Mouse (Mus musculus): ENCODE data around the gene Glt8d1. TPM values are rescaled to one million over a fixed set of nuclear protein-coding genes. Genes with fewer than 3 reads are reported as not detected.

Glt8d1 gene
- 0.10 and 0.19 TPM in 2 replicates for polyA plus RNA-seq (2012)

- TF ChIP-seq TAL1 (IDR thresholded peaks at IDR 0.05; ENCODE audit: low read length) (no peak), GATA1 (IDR thresholded peaks at IDR 0.05; ENCODE audit: low read length) (no peak)
- peaks cover 42% of the 10 kb centered on the region for H3K4me1 ChIP-seq (ENCODE audit: control insufficient read depth)
- peaks cover 21% of the 10 kb centered on the region for H3K36me3 ChIP-seq (ENCODE audit: control insufficient read depth)
- H3K27me3 ChIP-seq (ENCODE audit: control insufficient read depth): no peaks in the 10 kb centered on the region
- H3K4me3 ChIP-seq (replicated peaks): peak within 1 kb of the TSS; percentile 99
- no peaks in the 10 kb centered on the region for H3K9me3 ChIP-seq (ENCODE audit: control insufficient read depth, low read length)
Observed at GRCm38 (mm10) chr14:31001307-31002205, at the start of gene Glt8d1, which contains the start of gene Spcs1. Gene Glt8d1 (plus strand): TSS chr14:31001400. Gene Spcs1 (minus strand): TSS chr14:31001672.

DNA sequence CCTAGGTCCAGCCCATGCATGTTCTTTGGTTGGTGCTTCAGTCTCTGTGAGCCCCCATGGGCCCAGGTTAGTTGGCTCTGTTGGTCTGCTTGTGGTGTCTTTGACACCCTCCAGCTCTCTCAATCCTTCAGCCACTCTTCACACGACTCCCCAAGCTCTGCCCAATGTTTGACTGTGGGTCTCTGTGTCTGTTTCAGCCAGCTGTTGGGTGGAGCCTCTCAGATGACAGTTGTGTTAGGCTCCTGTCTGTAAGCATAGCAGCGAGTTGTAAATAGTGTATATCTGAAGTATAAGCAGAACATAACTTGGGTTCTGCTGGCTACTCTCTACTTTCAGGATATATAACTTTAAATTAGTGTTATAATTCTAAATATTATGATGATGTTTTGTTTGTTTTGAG, 42.7 kb upstream of the Glt8d1 start:
- H3K4me1 ChIP-seq (ENCODE audit: control insufficient read depth): peaks cover 8% of the 10 kb centered on the region
- TF ChIP-seq TAL1 (IDR thresholded peaks at IDR 0.05; ENCODE audit: low read length): no peak
- no peak for TF ChIP-seq GATA1 (IDR thresholded peaks at IDR 0.05; ENCODE audit: low read length)
- no peaks in the 10 kb centered on the region for H3K9me3 ChIP-seq (ENCODE audit: control insufficient read depth, low read length)
- H3K27me3 ChIP-seq (ENCODE audit: control insufficient read depth): no peaks in the 10 kb centered on the region
- no peak overlapping the region for H3K4me3 ChIP-seq (replicated peaks)
- H3K36me3 ChIP-seq (ENCODE audit: control insufficient read depth): peaks cover 18% of the 10 kb centered on the region

DNA sequence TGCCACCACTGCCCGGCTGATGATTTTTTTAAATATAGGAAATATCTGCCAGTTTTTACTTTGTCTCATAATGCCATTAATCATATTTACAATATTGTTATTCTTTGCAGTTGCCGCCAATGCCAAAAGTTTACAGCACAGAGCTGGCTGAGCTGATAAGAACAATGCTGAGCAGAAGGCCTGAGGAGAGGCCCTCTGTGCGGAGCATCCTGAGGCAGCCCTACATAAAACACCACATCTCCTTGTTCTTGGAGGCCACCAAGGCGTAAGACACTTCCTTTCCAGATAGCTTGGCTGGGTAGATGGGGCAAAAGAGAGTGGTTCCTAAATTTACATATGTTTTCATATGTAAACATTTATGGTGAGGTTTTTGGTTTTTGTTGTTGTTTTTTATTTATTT, 42.2 kb upstream of the Glt8d1 start:
- H3K27me3 ChIP-seq (ENCODE audit: control insufficient read depth): no peaks in the 10 kb centered on the region
- peaks cover 15% of the 10 kb centered on the region for H3K36me3 ChIP-seq (ENCODE audit: control insufficient read depth)
- no peaks in the 10 kb centered on the region for H3K9me3 ChIP-seq (ENCODE audit: control insufficient read depth, low read length)
- H3K4me1 ChIP-seq (ENCODE audit: control insufficient read depth): peaks cover 8% of the 10 kb centered on the region
- no peak overlapping the region for H3K4me3 ChIP-seq (replicated peaks)
- TF ChIP-seq TAL1 (IDR thresholded peaks at IDR 0.05; ENCODE audit: low read length) (no peak), GATA1 (IDR thresholded peaks at IDR 0.05; ENCODE audit: low read length) (no peak)

DNA sequence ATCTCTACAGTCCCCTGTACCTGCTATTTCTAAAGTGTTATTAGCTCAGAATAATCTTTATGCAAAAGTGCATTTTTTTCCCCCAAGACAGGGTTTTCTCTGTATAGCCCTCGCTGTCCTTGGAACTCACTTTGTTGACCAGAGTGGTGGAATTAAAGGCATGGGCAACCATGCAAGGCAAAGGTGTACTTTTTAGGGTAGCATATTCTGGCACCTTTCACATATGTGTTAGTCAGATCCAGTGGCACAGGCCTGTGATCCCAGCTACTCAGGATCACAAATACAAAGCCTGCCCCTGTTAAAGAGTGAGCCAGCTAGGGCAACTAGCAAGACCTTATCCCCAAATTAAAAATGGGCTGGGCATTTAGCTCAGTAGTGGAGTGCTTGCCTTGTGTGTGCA, 40.8 kb upstream of the Glt8d1 start:
- TF ChIP-seq GATA1 (IDR thresholded peaks at IDR 0.05; ENCODE audit: low read length): no peak
- no peak for TF ChIP-seq TAL1 (IDR thresholded peaks at IDR 0.05; ENCODE audit: low read length)
- H3K36me3 ChIP-seq (ENCODE audit: control insufficient read depth): peaks cover 12% of the 10 kb centered on the region
- H3K27me3 ChIP-seq (ENCODE audit: control insufficient read depth): no peaks in the 10 kb centered on the region
- H3K9me3 ChIP-seq (ENCODE audit: control insufficient read depth, low read length): no peaks in the 10 kb centered on the region
- H3K4me1 ChIP-seq (ENCODE audit: control insufficient read depth): peaks cover 8% of the 10 kb centered on the region
- H3K4me3 ChIP-seq (replicated peaks): no peak overlapping the region

DNA sequence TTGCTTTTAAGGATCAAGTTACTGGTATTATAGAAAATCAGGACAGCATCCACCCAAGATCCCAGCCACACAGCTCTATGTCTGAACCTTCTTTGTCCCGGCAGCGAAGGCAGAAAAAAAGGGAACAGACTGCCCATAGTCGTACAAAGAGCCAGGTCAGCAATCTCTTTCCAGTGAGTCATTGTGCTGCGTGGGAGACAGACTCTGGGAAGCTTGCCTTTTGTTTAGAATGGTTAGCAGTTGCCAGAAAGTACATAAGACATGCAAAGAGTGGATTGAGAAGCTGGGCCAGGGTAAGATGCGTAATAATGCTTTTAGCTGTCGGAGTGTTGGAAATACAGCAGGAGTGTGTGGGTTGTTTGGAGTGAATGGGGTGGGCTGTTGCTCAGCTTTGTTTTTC, 27.0 kb upstream of the Glt8d1 start:
- Histone ChIP-seq H3K4me3 (replicated peaks) (no peak overlapping the region), H3K36me3 (ENCODE audit: control insufficient read depth) (peaks cover 10% of the 10 kb centered on the region), H3K9me3 (ENCODE audit: control insufficient read depth, low read length) (no peaks in the 10 kb centered on the region), H3K27me3 (ENCODE audit: control insufficient read depth) (no peaks in the 10 kb centered on the region), H3K4me1 (ENCODE audit: control insufficient read depth) (no peaks in the 10 kb centered on the region)
- TF ChIP-seq TAL1 (IDR thresholded peaks at IDR 0.05; ENCODE audit: low read length) (no peak), GATA1 (IDR thresholded peaks at IDR 0.05; ENCODE audit: low read length) (no peak)

DNA sequence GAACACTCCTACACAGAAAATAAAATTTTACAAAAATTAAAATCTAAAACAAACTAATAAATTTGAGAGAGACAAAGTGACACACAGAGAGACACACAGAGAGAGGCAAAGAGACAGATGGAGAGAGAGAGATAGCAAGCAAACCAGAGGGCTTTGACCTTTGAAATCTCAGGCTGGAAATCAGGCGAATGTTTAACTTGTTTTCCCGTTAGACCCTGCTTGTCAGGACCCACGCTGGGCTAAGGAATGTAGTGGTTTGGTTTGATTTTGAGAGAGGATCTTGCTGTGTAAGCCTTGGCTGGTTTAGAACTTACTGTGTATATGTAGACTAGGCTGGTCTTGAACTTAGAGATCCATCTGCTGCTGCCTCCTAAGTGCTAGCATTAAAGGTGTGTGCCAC, 25.0 kb upstream of the Glt8d1 start:
- Histone ChIP-seq H3K4me1 (ENCODE audit: control insufficient read depth) (no peaks in the 10 kb centered on the region), H3K4me3 (replicated peaks) (no peak overlapping the region), H3K27me3 (ENCODE audit: control insufficient read depth) (no peaks in the 10 kb centered on the region), H3K36me3 (ENCODE audit: control insufficient read depth) (peaks cover 8% of the 10 kb centered on the region), H3K9me3 (ENCODE audit: control insufficient read depth, low read length) (no peaks in the 10 kb centered on the region)
- TF ChIP-seq GATA1 (IDR thresholded peaks at IDR 0.05; ENCODE audit: low read length) (no peak), TAL1 (IDR thresholded peaks at IDR 0.05; ENCODE audit: low read length) (no peak)

DNA sequence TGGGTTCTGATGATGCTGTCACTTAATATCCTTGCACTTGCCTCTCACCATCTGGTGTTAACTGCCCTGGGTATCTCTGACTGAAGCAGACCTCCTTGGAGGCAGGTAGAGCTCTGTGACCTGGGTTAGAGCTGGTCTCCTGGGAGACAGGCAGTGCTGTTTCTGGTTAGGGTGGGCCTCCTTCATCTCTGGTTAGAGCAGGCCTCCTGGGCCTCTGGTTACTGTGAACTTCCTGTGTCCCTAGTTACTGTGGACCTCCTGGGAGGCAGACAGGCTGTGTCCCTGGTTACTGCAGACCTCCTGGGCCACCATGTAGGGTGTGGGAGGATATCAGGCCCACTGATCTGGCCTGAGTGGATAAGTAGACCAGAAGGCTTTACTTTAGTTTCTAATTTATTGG, 4.8 kb upstream of the Glt8d1 start:
- Histone ChIP-seq H3K27me3 (ENCODE audit: control insufficient read depth) (no peaks in the 10 kb centered on the region), H3K4me3 (replicated peaks) (no peak overlapping the region), H3K36me3 (ENCODE audit: control insufficient read depth) (peaks cover 21% of the 10 kb centered on the region), H3K9me3 (ENCODE audit: control insufficient read depth, low read length) (no peaks in the 10 kb centered on the region), H3K4me1 (ENCODE audit: control insufficient read depth) (peaks cover 24% of the 10 kb centered on the region)
- TF ChIP-seq GATA1 (IDR thresholded peaks at IDR 0.05; ENCODE audit: low read length) (no peak), TAL1 (IDR thresholded peaks at IDR 0.05; ENCODE audit: low read length) (no peak)

DNA sequence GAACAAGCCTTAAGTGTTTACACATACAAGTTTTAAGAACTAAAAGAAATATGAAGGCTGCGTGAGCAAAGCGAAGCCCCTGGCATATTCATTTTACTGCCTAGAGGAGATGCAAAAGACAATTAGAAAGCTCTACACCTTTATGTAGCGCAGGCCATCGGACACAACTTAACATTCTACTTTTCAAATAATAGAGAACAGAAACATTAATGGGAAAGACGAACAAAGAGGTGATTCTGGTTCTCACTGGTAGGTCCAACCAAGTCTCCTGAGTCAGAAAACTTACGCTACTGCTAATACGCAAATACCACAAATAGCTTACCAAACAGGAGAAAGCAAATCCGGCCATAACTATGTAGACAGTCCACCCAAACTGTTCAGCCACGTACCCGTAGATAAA, 844 bp upstream of the Glt8d1 start:
- H3K36me3 ChIP-seq (ENCODE audit: control insufficient read depth): peaks cover 21% of the 10 kb centered on the region
- no peak for TF ChIP-seq GATA1 (IDR thresholded peaks at IDR 0.05; ENCODE audit: low read length)
- no peak for TF ChIP-seq TAL1 (IDR thresholded peaks at IDR 0.05; ENCODE audit: low read length)
- H3K9me3 ChIP-seq (ENCODE audit: control insufficient read depth, low read length): no peaks in the 10 kb centered on the region
- H3K4me3 ChIP-seq (replicated peaks): peak overlapping the region; percentile 99
- H3K4me1 ChIP-seq (ENCODE audit: control insufficient read depth): peaks cover 34% of the 10 kb centered on the region
- H3K27me3 ChIP-seq (ENCODE audit: control insufficient read depth): no peaks in the 10 kb centered on the region

DNA sequence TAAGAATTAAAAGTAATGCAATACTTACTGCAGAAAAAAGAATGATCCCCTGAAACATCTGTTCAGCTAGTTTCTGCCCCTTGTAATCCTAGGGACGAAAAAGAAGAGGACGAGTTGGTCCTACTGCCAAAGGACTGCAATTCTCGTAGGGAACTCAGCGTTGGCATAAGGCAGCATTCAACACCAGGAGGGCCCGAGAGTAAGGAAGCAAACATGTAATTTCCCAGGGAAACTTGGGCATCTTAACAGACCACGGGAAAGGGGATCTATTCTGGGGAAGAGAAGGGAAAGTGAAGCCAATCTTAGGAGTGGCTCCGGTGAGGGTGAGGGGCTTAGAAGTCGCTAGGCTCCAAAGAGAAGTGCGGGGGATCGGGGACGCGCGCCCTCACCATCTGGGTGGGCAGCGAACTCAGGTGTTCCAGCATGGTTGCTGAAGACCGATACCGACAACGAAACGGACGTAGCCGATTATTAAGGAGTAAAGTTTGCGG, 339 bp upstream of the Glt8d1 start:
- H3K9me3 ChIP-seq (ENCODE audit: control insufficient read depth, low read length): no peaks in the 10 kb centered on the region
- TF ChIP-seq GATA1 (IDR thresholded peaks at IDR 0.05; ENCODE audit: low read length): no peak
- no peak for TF ChIP-seq TAL1 (IDR thresholded peaks at IDR 0.05; ENCODE audit: low read length)
- peaks cover 21% of the 10 kb centered on the region for H3K36me3 ChIP-seq (ENCODE audit: control insufficient read depth)
- peak overlapping the region; percentile 99 for H3K4me3 ChIP-seq (replicated peaks)
- H3K4me1 ChIP-seq (ENCODE audit: control insufficient read depth): peaks cover 38% of the 10 kb centered on the region
- H3K27me3 ChIP-seq (ENCODE audit: control insufficient read depth): no peaks in the 10 kb centered on the region

Measured in erythroblast, embryonic 14.5 days (primary cell).